Mouse (Mus musculus) right cerebral cortex, postnatal 14 days (tissue): Measurements from ENCODE around the gene Diras2.

Source experiments
- DNase-seq: peaks from one replicate; pipeline ENCODE4 v3.0.0; 2022

Gene Diras2

DNA sequence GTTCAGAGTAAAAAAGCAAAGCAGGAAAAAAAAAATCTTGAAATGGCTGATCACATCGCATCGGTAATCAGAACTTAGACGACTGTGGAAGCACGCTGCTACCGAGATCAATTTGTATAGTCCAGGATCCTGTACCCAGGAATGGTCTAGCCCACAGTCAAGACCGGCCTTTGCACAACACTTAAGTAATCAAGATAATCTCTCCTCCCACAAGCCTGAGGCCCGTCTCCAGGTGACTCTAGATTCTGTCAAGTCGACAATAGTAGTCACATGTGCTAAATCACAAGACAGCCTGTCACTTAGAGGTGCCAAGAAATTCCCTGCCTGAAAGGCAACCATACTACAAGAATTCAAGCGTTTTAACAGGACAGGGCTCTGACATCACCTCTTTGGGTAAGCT is at the start of gene Diras2:
Diras2 (minus strand) TSS at position 159 of the 400 bp plus-strand sequence.
- no peak for DNase-seq

DNA sequence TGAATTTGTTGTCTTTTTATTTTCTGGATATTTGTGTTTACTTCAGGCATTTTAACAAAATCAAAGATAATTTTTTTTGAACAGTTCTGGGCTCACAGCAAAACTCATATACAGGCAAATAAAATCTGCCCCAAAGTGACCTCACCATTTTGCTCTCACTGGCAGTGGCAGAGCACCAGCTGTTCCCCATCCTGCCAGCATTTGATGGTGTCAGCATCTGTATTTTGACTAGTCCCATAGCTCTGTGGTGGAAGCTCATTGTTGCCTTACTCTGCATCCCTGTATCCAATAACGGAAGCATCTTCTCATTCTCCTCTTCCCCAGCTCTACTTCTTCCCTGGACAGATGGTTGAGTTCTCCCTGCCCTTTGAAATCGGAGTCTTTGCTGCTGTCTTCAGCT is 47.7 kb upstream of the Diras2 start:
- DNase-seq, result no peak

DNA sequence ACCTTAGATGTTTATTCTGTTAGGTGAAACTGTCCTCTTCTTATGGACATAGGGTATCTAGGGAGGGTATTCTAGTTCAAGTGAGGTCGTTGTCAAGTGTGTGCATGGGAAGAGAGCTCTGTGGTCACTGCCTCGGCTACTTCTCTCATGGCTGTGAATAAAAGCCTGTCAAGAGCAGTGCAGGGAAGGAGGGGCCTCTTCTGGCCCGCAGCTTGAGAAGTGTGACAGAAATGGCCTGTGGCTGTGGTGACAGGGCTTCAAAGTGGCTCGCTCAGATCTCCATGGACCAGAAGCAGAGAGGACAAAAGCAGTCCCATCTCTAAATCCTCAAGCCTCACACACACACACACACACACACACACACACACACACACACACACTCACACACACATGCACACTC is 46.9 kb upstream of the Diras2 start:
- no peak for DNase-seq

DNA sequence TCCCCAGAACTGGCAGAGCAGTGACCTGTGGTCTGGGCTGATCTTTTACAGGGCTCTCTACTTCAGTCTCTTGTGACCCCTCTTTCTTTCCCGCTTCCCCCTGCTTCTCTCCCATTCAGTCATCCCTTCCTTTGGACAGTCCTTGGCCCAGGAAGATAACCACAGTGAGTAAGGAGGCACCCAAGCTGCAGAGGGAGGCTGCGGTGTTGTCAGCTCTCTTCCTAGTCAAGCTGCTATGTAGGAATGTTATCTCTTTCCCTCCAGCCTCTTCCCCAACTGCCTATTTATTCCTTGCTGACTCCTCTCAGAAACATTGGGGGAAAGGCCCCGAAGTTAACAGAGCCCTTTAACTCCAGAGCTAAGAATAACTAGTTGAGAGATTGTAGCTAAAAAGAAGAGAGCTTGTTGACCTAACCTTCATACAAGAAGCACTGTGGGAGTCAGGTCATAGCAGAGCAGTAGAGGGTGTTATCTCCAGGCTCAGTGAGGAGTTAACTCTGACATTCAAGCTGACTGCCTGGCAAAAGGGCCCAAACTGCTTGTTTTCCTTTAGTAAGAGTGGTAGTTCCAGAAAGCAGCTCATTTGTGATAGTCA is 46.3 kb upstream of the Diras2 start:
- no peak for DNase-seq

DNA sequence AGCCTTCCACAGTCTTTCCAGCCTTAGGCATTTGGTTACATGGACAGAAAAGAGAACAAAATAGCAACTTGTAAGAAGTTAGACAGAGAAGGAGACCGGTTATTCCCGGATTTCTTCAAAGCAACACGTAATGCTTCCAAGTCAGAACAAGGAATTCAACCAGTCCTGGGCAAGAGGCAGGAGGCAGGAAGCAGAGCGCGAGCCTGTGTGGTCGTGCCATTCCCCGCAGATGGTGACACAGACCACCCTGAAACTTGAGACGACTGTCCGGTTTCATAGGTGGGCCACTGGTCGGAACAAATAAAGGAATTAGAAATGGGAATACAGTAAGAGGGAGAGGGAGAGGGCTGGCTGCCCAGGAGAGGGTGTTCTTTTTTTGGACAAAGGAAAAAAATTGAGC is 45.8 kb upstream of the Diras2 start:
- DNase-seq, result no peak

DNA sequence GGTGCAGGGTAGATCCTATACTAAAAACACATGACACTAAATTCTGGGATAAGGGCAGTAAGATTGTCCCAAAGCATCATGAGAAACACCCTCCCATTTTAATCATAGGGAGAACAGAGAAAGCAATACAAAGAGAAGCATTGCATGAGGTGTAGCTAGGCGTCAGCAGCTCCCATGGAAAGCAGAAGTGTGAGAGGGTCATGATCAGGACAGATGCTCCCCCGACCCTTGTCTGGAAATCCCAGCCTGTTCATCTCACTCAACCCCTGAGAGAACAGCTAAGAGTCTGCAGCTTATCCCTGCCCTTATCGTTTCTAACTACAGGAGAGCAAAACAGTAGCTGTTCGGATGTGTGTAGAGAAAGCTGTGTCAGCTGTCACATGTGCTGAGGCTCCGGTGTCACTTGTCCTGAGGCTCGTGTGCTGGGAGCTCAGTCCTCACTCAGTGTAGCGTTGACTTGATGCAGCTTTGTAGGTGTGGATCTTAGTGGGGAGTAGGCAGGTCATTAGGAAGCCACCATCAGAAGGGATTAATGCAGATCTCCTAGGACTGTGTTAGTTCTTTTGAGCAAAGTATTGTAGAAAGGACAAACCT is 45.0 kb upstream of the Diras2 start:
- no peak for DNase-seq

DNA sequence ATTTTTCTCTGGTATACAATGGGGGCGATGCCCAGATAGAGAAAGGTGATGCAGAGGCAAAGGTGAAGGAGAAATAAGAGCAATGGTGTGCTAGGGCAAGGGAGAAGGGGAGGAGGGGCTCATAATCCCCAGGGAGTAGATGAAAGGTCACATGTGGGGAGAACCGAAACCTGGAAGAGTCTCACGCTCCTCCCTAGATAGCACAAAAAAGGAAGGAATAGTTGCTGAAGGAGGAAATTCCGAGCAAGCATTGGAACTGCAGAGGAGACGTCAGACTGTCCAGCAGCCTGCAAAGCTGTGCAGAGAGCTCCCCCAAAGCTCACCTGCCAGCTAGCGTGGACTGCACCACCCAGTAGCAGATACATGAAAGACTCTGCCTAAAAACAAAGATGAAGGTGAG is 44.4 kb upstream of the Diras2 start:
- DNase-seq, result no peak

DNA sequence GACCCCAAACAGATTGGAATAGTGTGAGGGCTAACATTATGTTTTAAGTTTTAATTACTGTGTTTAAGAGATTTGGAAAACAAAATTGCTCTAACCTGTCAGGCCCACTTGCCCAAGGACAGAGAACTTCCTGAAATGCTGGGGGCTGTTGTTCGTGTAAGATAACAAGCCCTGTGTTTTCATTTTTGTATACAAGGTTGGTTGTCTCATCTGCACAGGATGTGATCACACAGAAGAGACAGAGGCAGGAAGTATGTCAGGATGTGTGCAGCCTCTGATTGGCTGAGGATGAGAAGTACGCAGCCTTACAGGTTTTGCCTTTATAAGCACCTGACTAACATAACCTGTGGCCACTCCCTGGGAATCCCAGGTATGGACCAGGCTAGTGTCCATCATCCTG is 43.2 kb upstream of the Diras2 start:
- no peak for DNase-seq

DNA sequence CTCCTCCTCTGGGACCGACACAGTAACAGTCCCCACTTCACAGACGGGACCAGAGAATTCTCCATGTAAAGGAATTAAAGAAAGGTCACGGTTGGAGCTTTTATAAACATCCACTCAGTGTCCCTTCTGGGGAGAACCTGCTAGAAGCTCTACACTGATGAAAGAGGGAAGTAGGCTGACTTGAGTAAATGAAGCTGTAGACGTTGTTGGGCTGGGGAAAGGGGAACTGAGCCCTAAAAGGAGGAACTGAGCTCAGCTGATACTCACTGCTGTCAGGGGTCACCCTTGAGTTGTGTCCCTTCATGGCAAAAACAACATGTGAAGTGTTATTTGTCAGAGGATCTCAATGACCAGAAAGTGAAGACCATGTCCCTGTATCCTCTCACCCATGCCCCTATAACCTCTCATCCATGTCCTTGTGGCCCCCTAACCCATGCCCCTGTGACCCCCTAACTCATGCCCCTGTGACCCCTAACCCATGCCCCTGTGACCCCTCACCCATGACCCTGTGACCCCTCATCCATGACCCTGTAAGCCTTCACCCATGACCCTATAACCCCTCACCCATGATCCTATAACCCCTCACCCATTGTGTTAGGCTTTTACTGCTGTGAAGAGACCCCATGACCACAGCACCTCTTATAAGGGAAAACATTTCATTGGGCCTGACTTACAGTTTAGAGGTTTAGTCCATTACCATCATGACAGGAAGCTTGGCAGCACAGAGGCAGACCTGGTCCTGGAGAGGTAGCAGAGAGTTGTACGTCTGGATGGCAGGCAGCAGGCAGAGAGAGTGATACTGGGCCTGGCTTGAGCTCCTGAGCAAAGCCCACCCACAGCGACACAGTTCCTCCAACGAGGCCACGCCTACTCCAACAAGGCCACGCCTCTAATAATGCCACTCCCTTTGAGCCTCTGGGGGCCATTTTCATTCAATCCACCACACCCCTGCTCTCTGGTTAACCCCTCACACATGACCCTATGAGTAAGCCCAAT is 41.7 kb upstream of the Diras2 start:
- no peak for DNase-seq

DNA sequence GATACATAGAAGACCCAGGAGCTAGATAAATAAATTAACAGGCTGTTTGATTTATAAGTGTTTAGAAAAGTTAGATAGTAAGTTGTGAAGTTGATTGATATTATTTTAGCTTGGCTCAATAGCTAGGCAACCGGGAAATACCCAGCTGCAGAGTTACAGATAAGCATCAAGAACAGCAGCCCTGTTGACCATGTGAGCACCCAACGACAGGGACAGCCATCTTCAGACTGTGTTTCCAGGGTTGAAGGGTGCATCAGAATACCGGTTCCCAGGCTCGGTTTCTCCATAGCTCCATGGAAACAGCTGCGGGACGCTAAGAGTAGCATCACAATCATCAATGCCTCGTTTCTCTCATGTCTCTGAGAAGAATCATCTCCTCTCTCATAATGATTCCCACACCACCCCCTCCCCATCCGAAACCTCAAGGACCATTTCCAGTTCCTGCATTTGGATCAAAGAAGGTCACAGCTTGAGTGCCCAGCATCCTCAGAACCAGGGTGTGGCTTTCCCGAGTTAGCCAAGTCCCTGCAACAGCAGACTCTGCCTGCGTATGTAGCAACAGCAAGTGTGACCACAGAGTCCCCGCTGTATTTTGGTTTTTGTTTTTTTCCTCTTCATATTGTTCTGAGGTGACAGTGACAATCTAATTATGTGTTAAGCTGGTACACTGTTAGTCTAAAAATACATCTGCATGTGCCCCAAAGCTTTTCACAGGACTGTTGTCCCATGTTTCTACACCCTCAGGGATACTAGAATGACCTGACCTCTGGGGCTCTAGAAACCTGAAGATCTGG is 40.7 kb upstream of the Diras2 start:
- no peak for DNase-seq

DNA sequence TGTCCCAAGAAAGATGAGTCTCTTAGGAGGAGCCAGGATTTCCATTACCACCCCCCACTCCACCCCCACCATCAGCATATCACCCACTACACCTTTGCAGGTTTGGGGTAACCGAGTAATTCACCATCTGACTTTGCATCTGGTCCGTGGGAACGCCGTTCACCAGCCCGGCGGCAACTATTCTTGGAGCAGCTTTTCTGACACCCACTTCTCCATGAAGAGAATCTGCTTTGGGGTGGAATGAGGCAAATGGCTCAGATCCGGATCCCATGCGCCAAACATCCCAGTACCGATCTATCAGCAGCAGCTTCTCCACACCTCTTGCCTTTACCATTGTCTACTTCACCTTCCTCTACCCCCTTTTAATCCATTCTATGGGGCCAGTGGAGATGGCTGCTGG is 39.2 kb upstream of the Diras2 start:
- peak; percentile 40 for DNase-seq

DNA sequence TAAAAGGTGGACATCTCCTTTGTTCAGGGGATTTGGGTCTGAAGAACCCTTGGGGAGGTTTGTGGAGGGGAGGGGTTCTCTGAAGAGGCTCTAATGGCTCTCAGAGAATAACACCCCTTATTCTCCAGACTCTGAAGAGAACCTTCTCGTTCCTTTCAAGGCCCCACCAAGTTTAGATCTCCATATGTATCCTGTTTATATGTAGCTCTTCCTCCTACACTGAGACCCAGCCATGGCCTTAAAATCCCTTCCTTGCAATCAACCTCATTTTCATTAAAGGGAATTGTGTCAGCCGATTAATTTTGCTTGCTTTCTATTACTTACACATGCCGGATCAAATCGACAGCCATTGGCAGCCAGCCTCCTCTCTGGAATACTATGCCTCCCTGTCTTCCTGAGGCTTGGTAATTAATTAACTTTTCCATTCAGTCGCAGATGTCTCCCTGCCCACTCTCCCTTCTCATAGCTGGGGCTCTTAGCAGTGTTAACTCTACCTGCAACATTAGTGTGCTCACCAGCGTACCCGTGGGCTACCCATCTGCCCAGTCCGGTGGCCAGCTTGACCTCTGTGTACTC is 38.2 kb upstream of the Diras2 start:
- no peak for DNase-seq

DNA sequence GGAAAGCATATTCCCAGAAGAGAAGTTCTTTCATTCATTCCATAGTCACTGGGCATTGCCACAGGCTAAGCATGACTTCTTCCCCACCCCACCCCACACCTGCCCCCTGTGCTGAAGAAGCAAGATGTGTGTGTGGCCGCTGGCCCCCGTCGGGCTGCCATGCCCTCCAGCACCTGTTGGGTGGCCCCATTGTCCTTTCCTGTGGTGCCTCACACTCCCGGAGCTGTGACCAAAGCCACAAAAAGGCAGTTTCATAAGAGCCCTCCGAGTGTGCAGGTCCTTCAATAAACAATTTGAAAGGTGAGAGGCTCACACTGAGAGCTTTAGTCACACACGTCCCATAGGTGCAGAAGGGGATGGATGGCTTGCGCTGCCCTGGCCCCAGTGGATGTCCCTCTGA is 35.7 kb upstream of the Diras2 start:
- no peak for DNase-seq

DNA sequence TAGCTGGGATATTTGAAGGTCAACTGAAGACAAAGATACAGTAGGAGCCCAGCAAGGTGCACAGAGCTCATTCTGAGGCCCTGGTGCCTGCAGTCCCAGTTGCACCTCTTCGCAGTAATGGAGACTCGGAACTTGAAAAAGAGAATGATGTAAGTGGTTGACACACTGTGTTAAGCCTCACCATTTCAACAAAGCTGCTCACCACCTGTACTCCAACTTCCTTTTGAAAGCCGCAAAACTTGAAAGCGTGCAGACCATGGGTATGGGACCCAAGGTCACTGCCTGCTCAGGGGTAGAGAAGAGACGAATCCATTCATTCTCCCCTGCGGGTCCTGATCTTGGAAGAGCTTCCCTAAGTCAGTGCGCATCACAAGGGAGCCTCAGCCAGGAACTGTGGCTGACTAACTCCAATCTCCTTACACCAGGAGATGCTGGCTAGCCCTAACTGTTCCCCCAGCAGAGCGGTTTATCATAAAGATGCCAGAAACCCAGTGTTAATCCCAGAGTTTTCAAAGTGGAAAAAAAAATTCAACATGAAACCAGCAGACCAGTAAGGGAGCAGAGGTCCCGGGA is 35.2 kb upstream of the Diras2 start:
- DNase-seq, result no peak

DNA sequence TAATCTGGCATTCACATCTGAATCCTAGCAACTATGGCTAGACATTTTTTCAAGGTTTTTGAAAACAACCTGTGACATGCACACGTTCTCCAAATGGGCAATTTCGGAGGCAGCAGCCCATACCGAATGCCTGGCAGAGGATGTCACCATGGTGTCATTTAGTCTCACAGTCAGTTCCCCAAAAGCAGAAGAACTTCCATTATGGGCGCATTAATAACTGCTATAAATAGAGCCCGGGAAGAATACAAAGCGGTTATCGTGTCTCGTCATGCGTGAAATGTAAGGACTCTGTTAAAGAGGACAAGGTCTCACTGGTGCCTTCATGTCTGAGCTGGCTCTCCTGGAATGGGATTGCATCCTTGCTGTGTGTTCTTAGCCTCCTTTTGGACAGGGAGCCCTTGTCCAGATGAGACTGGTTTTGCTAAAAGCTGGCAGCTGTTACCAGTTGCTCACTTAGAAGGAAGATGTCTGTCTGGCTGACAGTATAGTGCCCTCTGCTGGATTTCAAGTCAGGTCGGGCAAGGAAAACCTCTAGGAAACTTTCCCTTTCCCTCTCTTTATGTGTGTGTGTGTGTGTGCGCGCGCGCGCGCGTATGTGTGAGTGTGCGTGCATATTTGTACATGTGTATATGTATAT is 34.1 kb upstream of the Diras2 start:
- DNase-seq, result no peak

DNA sequence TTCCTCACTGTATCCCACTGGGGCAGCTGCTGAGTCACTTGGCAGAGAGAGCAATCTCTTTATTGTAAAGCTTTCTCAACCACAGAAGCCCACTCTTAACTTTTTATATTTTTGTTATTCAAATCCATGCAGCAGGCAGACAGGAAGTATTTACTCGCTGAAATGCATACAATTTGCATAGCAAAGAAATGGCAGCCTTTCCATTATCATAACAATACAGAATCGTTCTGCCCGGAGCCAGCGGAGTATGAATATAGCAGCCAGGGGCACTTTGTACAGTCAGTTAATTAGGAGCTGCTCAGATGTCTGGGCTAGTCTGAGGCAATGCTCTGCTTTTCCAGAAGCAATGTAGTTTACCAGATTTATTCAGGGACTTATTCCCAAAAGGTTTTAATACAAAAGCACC is 31.1 kb upstream of the Diras2 start:
- DNase-seq, result no peak

DNA sequence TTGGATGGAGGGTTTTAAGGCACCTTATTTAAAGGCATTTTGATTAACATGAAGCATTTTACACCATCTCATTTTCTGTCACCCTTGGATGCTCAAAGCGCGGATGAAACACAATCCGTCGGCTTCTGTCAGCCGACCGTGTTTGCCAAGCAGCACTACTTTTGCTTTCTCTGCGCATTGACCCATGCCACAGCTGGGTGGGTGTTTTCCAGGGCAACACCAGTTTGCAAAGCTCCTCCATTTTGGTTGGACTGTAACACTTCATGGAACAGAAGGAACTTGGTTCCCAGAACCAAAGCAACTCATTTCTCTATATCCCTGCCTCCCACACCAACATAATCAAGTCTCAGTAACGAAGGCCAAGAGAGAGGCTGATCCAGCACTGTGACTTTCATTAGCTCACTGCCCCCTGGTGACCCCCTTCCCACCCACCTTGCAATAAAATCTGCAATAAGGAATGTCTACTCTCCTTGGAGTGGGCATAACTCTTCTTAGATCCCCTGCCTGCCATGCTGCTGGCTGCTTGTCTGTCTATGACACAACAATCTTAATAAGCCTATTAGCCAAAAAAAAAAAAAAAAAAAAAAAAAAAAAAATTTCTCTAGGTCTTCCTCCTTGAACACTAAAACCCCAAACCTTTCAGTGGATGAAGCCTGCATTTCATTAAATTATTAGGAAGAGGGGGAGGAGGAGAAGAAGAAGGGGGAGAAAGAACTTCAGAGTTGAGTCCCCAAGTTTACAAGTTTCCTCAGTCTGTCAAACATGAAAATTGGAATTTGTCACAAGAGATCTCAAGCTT is 30.5 kb upstream of the Diras2 start:
- DNase-seq, result no peak

DNA sequence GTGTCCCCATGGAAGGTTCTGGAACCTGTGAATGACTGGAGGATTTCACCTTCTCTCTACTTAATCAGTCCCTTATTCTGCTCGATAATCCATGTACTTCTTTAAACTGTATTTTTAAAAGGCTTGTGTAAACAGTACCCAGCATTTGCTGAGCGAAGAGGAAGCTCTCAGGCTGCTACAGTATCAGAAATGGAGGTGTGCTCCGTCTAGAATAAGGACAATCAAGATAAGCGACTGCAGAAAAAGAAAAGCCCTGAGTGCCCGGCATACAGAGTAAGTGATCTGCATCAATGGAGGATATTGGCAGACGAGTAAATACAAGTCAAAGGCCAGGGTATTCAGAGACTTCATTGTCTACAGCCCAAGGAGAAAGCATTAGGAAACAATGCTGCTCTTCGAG is 26.3 kb upstream of the Diras2 start:
- DNase-seq, result no peak

DNA sequence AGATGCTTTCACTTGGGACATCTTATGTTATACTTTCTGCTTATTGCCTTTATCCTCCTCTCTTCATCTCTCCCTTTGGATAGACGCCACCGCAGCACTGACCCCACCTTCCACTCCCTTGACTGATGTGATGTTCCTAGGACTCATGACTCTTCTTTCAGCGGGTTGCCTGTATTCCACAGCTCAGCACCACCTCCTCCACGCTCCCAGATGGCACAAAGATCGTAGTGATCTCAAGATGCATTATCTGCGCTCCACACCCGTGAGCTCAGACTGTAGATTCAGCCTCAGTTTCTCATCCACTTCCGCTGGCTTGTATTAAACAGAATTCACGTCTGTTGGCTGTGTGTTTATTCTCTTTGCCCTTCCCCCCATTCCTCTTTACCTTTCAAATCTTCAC is 23.6 kb upstream of the Diras2 start:
- DNase-seq, result no peak

DNA sequence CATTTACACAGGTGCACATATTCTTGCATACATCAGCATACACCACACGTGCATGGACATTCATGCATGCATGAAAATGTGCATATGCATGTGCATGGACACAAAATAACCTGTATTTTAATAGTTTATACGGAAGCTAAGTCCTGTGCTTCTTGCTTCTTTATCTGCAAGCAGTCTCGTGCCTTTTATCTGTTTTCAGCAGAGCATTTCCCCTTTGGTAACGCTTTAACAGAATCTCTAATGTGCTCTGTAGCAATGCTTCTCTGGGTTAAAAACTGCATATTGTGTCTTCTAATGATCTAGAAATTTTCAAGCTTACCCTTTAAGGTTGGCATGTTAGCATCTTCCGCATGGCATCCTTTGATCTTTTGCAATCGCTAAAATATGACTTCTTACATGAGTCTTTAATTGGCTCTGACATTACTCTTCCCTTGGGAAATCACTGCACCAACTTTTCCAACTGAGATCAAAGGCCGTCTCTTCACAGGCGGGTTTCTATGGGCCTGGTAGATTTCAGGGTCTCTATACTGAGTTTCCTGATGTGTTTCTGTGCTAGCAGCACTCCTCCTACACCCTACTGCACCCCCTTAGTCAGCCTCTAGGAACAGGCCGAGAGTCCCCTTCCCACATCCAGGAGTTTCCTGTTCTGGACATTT is 21.9 kb upstream of the Diras2 start:
- no peak for DNase-seq

DNA sequence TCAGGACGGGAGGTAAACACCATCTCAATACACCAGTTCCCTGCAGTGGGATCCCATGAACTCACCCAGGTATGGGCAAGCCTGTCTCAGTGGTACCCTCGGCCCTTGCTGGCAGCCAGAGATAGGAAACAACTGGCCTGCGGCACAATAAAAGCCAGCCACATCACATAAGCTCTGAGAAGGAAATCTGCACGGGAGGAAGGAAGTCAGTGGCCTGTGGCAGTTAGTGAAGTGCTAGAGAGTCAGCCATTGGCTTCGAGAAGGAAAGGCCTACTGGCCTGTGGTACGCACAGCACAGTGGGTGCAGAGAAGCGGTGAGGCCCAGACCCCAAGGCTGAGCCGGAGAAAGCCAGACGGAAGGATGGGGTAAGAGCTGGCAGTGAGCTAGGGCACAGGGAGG is 20.2 kb upstream of the Diras2 start:
- DNase-seq, result no peak
